Mouse (Mus musculus) liver, embryonic 14.5 days (tissue): Measurements from ENCODE around the gene Trmt1.

Experiments
- CTCF ChIP-seq: IDR thresholded peaks from 2 replicates; pipeline ENCODE4 v1.5.1; 2016; ENCODE audit warnings: antibody characterized with exemption, low read depth, control low read depth
- EP300 ChIP-seq: IDR thresholded peaks from 2 replicates; pipeline ENCODE4 v1.6.1; 2016; ENCODE audit warnings: antibody characterized with exemption, low read depth

DNA sequence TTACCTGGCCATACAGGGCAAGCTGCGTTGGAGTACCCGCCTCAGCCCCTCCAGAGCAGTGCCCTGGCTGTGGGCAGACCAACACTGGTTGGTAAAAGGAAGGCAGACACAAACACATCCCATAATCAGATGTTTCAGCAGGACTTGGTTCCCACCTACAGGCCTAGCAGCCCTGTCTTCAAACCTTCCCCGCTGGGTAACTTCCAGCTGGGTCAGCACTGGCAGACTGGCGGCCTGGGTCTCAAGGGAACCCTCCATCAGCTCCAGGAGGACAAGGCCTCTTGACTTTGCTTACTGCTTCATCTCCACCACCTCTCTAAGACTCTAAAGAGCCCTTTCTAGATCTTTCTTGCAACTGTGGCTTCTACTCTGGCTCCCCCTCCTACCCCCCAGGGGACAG lies 50.4 kb downstream of the Trmt1 start:
- TF ChIP-seq CTCF = no peak
- TF ChIP-seq EP300 = no peak
